Mouse (Mus musculus) layer of hippocampus, adult 18-20 months (tissue): ENCODE results near the gene Ywhae. TPM values are rescaled to one million over a fixed set of nuclear protein-coding genes. Genes with fewer than 3 reads are reported as not detected.
"Not testable (repeated sequence)": the region's sequence is repeated elsewhere in the genome, so short reads cannot be mapped to it uniquely, and the experiment has no call there.

ENCODE experiments used
- DNase-seq, 2 experiments: peaks; one replicate each; pipeline ENCODE4 v3.0.0; 2022; ENCODE audit warnings: low spot score in 2 of 2
- long read RNA-seq: library from polyadenylated mRNA; stranded (forward); transcript quantifications from one replicate; pipeline ENCODE4 v2.0.0, GENCODE M21; 2021
- total RNA-seq, 2 experiments: library from RNA; stranded (reverse); gene quantifications; 2 replicates each; pipeline ENCODE4 v1.2.3; 2021

Ywhae gene
- 1,000 to 10,000 TPM; 1,181 to 1,213 TPM for total RNA-seq
- long read RNA-seq, transcript Ywhae-201 (6 exons, 2,100 nt) = major isoform, 1,000 of 1,052 reads
- long read RNA-seq, partial matches to known transcripts = 13 of 1,052 reads
- long read RNA-seq, other reads (novel, unspliced or antisense) = 39 of 1,052 reads

DNA sequence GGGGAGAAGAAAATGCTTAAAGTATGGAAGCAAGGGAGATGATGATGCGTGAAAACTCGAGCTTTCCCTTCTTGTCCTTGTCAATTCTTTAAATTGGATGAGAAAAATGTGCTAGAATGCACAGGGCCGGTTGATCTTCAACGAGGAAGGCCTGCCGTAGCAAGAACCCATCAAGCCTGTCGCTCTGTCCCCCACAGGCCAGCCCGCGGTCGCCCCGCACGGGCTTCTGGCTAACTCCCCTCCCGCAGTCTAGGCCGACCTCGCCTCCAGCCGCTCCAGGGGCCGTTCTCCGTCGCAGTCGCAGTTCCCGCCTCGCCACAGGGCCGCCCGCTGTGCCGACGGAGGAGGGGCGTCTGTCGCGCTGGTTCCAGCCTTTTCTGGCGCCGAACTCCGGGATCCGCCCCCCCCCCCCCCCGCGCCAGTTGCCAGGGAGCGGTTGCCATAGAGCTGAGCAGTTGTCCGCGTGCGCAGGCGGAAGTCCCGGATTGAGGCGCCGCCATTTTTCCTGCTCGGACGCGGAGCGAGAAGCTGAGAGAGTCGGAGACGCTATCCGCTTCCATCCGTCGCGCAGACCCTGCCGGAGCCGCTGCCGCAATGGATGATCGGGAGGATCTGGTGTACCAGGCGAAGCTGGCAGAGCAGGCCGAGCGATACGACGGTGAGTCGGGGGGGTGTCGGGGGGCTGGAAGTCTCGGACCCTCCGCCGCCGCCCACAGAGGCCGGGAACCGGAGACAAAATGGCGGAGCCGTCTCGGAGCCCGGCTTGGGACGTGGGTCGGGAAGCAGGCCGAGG lies at the start of gene Ywhae:
TSS of gene Ywhae (plus strand) at position 436 of the 793 bp plus-strand sequence.
- peak; percentile 86 to 95 for DNase-seq

DNA sequence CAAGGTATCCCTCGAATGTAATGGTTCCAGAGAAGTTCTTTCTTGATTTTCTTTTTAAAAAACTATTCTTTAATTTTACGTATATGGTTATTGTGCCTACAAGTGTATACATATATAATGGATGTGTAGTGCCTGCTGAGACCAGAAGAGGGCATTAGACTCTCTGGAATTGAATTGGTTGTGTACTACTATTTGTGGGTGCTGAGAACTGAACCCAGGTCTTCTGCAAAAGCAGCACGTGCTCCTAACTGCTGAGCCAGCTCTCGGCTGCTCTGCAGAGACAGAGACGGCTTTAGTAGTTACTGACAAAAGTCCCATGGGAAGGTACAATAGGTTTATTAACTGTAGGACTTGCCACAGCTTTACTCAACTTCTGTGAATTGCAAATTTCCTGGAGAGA lies 48.2 kb upstream of the Ywhae start:
- DNase-seq = no peak

DNA sequence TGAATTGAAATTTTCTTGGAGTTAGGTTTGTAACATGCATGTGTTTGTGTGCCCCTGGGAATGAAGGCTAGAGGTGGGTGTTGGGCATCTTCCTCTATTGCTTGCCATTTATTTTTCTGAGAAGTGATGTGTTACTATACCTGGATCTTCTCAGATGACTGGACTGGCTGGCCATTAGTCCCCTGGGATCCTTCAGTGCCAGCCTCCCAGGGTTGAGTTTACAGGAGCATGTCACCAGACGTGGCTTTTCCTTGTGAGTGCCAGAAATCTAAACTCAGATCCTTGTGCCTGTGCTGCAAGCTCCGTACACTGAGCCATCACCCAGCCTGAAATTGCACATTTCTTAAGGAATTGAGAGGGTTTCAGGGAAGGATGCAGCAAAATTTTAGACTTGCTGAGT lies 47.7 kb upstream of the Ywhae start:
- no peak for DNase-seq

DNA sequence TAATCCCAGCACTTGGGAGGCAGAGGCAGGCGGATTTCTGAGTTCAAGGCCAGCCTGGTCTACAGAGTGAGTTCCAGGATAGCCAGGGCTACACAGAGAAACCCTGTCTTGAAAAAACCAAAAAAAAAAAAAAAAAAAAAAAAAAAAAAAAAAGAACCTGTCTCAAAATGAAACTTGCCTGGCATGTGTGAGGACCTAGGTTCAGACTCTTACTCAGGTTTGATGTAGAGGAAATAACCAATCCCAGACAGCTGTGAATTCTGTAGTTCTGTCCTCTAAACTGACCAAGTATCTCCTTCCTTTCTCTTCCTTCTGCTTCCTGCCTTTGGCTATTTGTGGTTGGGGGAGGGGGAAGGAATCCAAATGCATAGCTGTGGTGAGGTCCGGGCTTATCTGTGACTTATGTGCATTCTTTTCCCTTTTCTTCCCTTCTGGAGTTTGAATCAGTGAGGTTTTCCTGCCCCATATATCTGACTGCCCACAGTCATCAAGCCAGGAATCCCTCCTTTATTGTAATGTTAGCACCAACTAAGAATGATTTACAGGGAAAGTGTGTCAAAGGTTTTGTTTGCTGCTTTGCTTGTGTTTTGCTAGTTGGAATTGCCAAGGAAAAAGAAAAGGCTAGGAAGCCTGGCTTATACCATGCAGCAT lies 45.2 kb upstream of the Ywhae start:
- no peak for DNase-seq

DNA sequence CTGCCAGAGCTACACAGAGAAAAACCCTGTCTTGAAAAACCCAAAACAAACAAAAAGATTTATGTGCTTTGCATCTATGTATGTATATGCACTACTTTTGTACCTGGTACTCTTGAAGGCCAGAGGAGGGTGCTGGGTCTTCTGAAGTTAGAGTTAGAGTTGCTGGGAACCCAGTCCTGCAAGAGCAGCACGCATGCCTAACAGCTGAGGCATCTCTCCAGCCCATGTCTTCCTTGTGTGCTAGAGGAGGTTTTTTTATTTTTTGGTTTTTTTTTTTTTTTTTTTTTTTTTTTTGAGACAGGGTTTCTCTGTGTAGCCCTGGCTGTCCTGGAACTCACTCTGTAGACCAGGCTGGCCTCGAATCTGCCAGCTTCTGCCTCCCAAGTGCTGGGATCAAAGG lies 44.5 kb upstream of the Ywhae start:
- no peak for DNase-seq

DNA sequence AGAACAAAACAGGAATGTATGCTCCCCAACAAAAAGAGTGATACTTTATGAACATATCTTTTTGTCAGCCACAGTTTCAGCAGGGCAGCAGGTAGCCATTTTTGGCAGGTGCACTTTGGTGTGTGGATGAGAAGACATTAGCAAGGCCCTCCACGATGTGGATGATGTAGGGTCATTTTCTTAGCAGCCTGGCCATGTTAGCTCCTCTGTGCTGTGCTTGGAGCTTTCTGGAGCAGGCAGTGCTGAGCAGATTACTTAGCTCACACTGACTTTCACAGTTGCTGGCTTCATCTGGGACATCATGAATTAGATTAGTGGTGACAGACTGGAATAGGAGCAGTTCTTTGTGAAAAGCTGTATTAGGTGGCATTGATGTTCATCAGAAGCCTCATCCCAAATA lies 42.7 kb upstream of the Ywhae start:
- peak in 1 of 2 experiments; percentile 32 for DNase-seq

DNA sequence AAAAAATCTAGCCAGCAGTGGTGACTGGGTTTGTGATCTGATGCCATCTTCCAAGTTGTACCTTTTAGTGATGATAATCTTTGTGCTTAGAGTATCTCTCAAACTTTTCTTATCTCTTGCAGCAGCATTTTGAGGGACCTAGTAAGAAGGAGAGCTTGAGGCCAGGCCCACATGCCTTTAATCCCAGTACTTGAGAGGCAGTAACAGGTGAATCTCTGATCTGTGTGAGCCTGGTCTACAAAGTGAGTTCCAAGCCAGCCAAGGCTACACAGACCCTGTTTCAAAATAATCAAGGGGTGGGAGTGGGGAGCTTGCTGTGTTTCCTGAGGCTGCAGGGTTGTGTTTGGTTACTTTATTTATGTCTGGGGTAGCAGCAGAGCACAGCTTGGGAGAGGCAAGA lies 41.6 kb upstream of the Ywhae start:
- DNase-seq = no peak

DNA sequence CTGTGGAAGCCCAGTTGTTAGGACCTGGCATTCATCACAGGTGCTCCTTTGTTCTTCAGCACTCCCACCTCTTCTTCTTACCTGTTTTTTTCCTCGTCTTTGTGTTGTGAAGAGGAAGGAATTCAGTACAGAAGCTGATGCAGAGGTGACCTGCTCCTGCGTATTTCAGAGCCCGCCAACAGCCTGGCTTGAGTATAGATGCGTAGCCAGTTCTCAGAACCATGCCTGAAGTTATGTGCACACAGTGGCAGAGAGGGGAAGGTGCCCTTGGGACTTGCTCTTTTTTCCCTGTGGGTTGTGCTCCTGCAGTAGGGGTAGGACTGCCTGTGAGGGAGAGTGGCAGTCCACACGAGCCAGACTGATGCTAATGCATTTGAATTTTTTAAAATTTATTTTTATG lies 39.1 kb upstream of the Ywhae start:
- no peak for DNase-seq

DNA sequence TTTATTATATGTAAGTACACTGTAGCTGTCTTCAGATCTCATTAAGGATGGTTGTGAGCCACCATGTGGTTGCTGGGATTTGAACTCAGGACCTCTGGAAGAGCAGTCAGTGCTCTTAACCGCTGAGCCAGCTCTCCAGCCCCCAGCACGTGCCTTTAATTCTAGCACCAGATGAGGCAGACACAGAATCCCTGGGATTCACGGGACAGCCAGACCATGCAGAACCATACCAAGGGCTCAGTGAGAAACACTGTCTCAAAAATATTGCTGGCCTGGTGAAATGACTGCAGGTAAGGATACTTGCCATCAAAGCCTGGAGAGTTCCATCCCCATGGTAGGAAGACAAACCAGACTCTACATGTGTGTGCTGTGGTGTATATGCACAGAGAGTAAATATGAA lies 35.2 kb upstream of the Ywhae start:
- not testable (repeated sequence) for DNase-seq

DNA sequence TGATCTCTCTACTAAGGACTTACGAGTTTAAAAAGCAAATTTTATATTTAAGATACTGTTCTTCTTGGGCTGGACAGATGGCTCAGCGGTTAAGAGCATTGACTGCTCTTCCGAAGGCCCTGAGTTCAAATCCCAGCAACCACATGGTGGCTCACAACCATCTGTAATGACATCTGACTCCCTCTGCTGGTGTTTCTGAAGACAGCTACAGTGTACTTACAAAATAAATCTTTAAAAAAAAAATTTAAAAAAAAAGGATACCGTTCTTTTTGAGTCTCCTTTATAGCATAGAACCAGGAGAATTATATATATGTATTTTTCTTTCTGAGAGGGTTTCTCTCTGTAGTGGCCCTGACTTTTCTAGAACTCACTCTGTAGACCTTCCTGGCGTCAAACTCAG lies 32.1 kb upstream of the Ywhae start:
- DNase-seq = no peak

DNA sequence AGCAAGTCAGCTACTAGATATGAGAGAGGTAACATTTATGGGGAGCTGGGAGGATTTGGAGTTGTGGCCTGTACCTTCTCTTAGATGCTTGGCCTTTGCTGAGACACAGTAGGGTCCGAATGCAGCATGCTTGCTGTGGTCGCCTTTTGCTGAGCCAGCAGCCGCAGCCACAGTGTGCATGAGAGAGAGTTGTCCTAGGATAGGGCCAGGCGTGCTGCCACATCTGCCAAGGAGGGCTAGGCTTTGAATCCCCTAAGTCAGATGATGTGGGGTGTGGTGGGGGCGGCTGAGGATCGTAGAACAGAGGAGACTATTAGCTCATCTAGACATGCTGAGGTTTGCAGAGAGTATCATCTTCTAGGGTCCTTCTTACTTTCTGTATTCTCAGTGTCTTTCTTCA lies 29.9 kb upstream of the Ywhae start:
- no peak for DNase-seq

DNA sequence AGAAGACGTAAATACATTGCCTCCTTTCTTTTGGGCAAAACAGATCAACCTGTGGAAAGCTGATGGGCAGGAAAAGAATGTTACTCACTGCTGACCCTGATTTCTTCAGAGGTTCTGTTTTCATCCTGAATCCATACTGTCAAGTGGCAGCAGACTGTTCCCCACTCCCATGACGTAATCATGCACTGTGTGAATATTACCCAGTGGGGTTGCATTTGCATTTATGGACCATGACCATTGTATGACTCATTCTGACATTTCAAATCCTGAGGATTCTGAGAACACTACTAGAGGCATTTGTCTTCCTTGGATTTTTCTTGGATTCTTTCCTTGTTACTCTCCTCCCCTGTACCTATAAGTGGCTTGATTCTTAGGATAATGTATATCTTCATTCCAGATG lies 28.9 kb upstream of the Ywhae start:
- no peak for DNase-seq

DNA sequence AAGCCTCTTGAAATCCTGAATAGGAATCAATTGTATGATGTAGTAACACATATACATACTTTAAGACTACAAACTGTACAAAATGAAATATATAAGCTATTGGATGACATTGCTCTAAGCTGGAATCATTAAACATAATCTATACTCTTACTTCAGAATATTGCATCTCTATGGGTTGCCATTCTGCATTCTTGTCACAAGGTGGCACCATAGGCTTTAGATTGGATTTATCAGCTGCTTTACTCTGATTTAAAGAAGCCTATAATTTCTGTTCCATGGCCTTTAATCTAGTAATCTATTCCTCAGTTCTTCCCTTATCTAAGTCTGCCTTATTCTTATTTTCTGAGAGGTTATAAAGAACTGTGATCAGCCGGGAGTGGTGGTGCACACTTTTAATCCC lies 18.7 kb upstream of the Ywhae start:
- no peak for DNase-seq

DNA sequence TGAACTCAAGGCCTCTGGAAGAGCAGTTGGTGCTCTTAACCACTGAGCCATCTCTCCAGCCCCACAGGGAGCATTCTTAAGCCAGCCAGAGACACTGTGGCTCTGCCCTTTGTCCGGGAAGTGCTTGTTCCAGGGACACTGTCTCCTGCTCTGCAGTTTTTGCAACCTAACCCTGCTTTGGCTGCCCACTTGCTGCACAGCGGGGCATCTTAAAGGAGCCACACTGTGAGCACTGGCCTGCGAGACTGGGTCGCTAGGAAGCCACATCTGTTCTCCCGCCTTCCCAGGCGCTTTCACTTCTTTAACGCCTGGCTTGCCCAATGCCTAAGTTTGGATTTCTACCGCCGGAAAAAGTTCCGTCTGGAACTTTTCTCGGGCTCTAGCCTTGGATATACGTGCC lies 17.1 kb upstream of the Ywhae start:
- DNase-seq = no peak

DNA sequence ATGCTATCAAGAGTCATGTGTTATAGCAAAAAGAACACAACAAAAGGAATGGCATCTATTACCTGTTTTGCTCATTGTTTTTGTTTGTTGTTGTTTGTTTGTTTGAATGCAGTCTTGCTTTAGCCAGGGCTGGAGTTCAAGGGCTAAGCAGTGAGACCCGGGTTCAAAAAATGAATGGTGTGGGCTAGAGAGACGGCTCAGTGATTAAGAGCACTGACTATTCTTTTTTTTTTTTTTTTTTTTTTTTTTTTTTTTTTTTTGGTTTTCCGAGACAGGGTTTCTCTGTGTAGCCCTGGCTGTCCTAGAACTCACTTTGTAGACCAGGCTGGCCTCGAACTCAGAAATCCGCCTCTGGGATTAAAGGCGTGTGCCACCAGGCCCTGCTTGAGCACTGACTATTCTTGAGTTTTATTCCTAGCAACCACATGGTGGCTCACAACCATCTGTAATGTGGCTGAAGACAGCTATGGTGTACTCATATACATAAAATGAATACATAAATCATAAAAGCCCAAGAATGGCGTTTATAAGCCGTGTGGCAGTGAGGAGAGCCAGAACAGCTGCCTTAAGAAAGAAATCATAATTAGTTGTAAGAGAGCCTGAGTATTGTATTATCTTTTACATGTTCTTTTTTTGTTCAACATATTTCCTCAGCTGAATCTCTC lies 15.9 kb upstream of the Ywhae start:
- no peak for DNase-seq

DNA sequence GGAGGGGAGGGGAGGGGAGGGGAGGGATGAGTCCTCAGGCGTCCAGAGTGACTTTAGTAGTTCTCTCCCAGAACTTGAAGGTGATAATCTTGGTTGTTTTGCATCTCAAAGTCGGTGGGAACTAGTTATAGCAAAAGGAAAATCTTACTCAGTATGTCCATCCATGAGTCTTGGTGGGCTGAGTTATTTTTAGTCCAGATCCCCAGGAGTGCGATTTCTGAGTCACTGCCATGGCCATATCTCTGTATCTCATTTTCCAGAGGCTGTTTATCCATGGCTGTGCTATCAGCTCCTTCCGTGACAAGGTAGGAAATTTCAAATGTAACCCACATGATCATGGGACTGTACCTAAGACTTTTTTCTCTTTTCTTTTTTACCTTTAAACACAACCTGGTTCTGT lies 10.3 kb upstream of the Ywhae start:
- no peak for DNase-seq

DNA sequence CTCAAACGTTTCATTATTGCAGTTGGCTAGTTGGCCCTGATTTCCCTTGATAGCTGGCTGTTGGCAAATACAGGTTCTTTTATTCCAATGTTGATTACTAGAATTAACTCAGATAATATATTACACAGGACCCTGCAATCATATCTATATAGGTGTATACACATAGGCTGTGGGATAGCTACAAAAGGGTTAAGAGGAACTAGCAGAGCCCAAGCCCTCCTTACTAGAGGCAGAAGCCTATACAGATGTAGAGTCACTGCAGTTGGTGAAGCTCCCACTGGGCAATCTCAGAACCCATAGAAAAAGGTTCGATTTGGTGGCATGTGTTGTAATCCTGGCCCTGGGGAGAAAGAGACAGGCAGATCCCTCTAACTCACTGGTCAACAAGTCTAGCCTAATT lies 5.5 kb upstream of the Ywhae start:
- DNase-seq = no peak

DNA sequence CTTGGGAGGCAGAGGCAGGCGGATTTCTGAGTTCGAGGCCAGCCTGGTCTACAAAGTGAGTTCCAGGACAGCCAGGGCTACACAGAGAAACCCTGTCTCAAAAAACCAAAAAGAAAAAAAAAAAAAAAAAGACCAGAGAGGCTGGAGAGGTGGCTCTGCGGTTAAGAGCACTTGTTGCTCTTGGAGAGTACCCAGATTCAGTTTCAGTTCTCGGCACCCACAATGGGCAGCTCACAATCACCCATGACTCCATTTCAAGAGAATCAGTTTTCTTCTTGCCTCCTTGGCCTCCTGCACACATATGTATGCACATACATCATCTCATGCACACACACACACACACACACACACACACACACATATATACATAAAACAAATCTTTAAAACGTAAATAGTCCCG lies 5.0 kb upstream of the Ywhae start:
- not testable (repeated sequence) for DNase-seq

DNA sequence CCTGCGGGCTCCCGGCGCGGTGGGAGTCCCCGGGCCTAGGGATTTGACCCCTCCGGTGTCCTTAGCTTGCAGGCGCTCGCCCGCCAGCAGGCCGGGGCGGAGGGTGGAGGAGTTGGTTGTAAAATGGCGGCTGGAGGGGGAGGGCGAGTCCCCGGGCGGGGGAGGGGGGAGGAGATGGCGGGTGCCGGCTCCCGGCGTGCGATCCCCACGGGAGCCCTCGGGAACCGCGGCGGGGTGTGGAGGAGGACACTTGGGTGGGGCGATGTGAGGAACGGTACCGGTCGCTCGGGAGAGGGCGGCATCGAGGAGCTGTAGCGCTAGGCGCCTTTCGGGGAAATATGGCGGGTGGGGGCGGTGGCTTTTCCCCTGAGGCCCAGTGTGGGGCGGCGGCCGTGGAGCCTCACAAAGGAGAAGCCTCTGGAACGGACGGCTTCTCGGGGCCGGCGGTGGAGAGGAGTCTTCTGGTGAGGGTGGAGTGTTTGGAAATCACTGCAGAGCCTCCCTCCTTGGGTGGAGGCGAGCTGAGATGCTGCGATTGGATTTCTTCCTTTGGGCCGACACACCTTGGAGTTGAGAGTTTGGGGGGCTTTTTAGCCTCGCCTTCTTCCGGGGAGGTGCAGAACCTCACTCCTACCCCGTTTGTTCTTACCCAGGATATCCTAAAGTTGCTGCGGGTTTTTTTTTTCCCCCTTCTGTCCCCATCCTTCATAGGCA lies 715 bp downstream of the Ywhae start:
- peak; percentile 43 to 71 for DNase-seq

DNA sequence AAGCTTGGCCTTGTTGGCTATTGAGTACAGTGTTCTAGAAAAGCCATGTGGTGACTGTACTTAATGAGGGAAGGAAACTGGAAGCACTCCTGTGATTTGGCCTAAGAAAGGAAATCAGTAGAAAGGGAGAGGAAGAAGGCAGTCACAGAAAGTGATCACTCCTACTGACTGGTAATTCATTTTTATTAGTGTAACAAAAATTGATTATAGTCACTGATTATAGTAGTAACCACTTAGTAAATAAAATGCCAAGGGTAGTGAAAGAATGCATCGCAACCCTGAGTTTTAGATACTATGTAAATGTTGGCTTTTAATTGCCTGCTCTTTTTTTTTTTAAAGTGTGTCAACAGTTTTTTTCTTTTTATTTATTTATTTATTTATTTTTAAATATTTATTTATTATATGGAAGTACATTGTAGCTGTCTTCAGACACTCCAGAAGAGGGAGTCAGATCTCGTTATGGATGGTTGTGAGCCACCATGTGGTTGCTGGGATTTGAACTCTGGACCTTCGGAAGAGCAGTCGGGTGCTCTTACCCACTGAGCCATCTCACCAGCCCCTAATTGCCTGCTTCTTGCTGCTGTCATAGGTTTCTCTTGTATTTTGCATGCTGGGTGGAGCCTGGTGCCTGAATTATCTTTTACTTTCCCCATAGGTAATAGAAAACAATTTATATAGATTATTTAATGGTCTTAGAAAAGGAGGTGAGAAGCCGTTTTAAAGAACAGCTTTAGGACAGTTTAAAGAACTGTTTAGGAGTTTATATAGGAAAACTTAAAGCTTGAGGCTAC lies 3.0 kb downstream of the Ywhae start:
- DNase-seq = no peak

DNA sequence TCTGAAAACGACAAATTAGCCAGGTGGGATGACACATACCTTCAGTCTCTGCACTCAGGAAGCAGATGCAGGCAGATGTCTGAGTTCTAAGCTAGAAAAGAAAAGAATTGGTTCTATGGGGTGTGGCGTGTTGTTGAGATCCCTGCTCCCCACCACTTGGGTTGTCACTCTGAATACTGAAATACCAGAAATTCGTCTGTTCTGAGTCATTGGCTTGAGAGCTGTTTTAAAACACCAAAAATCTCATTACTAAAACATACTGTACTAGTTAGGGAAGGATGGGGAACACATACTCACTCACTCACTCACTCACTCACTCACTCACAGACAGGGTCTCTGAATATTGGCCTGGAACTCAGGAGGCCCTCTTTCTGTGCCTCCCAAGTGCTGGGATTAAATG lies 4.3 kb downstream of the Ywhae start:
- no peak for DNase-seq
